Mouse (Mus musculus) adipose tissue, adult 10 weeks (tissue): ENCODE results near the gene Hif3a. TPM values are rescaled to one million over a fixed set of nuclear protein-coding genes. Genes with fewer than 3 reads are reported as not detected.

ENCODE experiments used
- polyA plus RNA-seq: library from polyadenylated mRNA; stranded (reverse); fragments of 350-450 nt; fragmentation: Illumina TruSeq; extraction: RNeasy Lipid Tissue Mini Kit (QIAGEN cat#74804); gene quantifications from one replicate; pipeline ENCODE4 v1.2.3, GENCODE M21; 2014; ENCODE audit warnings: low read depth, low replicate concordance

Hif3a gene
- polyA plus RNA-seq = 3.4 TPM

GRCm38 (mm10) chr7:17062389-17062788 lies at the start of gene Hif3a:
Gene Hif3a, minus strand, starts transcription at chr7:17062427.

DNA sequence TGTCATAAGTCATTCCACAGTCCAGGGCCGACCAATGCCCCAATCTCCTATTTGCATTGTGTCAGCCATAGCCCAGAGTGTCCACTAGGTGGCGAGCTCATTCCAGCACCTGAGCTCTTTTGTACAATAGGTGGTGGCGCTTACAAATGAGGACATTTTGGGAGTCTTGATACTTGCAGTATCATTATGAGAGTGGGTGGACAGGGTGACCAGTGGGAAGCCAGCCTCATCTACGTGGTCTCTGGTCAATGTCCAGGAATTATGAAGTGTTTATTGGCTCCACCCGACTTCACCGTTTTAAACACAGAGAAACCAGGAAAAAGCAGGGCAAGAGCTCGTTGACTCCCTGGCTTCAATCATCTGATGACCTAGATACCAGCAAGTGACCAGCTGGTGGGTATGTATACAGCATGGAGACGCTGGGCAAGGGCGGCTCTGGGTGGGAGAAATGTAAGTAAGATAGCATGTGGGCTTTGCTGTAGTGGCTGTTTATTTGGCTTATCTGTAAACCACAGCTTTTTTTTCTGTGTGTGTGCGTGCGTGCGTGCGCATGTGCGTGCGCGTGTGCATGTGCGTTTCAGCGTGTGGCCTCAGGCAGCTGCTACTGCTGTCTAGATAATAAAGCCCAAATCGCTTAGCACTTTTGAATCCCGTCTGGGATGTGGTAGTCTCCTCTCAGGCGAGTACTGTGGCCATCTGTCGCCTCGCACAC lies 11.8 kb upstream of the Hif3a start, which contains the start of gene Psg16:
Gene Psg16, plus strand, starts transcription at position 137 of the 712 bp plus-strand sequence.

DNA sequence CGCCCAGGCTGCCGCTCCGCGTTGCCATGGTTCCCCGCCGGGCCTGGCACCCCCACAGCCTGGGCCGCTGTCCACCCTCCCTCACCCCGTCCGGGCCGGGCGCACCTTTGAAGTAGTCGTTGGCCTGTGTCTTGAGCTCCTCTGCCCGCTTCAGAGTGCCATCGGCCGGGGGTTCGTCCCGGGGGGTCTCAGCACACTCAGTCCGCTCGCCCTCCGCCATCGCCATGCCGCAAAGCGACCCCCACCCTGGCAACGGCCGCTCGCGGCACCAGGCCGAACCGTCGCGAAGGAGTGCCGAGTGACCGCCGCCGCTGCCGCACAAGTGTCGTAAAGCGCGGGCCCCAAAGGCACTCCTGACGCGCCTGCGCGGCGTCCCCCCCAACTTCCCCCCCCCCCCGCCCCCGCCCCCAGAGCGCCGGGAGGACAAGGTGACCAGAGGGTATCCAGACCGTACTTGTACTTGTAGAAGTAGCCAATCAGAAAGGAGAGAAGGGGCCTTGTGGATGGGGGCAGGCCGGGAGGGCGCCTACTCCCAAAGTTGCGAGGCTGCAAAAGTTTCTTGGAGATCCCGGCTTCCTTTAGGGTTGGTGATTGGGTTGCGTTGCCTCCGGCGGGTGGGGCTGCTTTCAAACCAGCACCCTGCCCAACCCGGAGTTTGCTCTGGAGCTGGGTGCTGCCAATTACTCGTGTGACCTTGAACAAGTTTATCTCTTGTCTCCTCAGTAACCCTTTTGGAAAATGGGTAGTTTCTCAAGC lies 34.5 kb downstream of the Hif3a start, which contains the start of gene Ppp5c:
Gene Ppp5c, minus strand, starts transcription at position 337 of the 756 bp plus-strand sequence.

GRCm38 (mm10) chr7:16992451-16992807 lies 69.8 kb downstream of the Hif3a start, which contains the start of gene Ccdc8:
Gene Ccdc8, plus strand, starts transcription at chr7:16992708.

GRCm38 (mm10) chr7:16982859-16983568 lies 79.2 kb downstream of the Hif3a start, which contains the start of gene Gm42372:
Gene Gm42372, plus strand, starts transcription at chr7:16983086.

Other genes with a start within 250 kb of the Hif3a start
- 61.2 TPM for gene Strn4, start 246.5 kb downstream of the Hif3a start, polyA plus RNA-seq
- 19.1 TPM for gene Fkrp, start 245.7 kb downstream of the Hif3a start, polyA plus RNA-seq
- gene Prkd2, start 219.5 kb downstream of the Hif3a start, polyA plus RNA-seq = 22.1 TPM
- 5.9 TPM for gene Dact3, start 187.1 kb downstream of the Hif3a start, polyA plus RNA-seq
- 4.3 TPM for gene Gng8, start 170.6 kb downstream of the Hif3a start, polyA plus RNA-seq
- 2.4 TPM for gene Ptgir, start 155.9 kb downstream of the Hif3a start, polyA plus RNA-seq
- gene Calm3, start 138.3 kb downstream of the Hif3a start, polyA plus RNA-seq = 128 TPM
- 3.2 TPM for gene Pnmal2, start 117.7 kb downstream of the Hif3a start, polyA plus RNA-seq
- gene Pnmal1, start 102.7 kb downstream of the Hif3a start, polyA plus RNA-seq = 0.19 TPM
- gene Gm42372, start 79.3 kb downstream of the Hif3a start, polyA plus RNA-seq = 0.16 TPM
- gene Ccdc8, start 69.7 kb downstream of the Hif3a start, polyA plus RNA-seq = 3.5 TPM
- 49.6 TPM for gene Ppp5c, start 34.5 kb downstream of the Hif3a start, polyA plus RNA-seq
- 0.20 TPM for gene Psg16, start 11.6 kb upstream of the Hif3a start, polyA plus RNA-seq
- gene Ceacam3, start 87.9 kb upstream of the Hif3a start, polyA plus RNA-seq = not detected
- gene Psg29, start 141.1 kb upstream of the Hif3a start, polyA plus RNA-seq = not detected